Mouse (Mus musculus): Measurements from ENCODE around the gene Med18.
"Not testable (repeated sequence)": the region's sequence is repeated elsewhere in the genome, so short reads cannot be mapped to it uniquely, and the experiment has no call there.

Gene Med18

GRCm38 (mm10) chr4:132421556-132421922 lies 42.2 kb downstream of the Med18 start:
- DNase-seq (ENCODE audit: low spot score): peak; percentile 50

- DNase-seq (ENCODE audit: low spot score): no peak
Observed at GRCm38 (mm10) chr4:132420471-132420870, 43.2 kb downstream of the Med18 start.

GRCm38 (mm10) chr4:132415966-132416365 lies 47.8 kb downstream of the Med18 start:
- no peak for DNase-seq (ENCODE audit: low spot score)

GRCm38 (mm10) chr4:132413257-132413656 lies 50.5 kb downstream of the Med18 start:
- not testable (repeated sequence) for DNase-seq (ENCODE audit: low spot score)

GRCm38 (mm10) chr4:132411322-132412094 lies 52.2 kb downstream of the Med18 start:
- DNase-seq (ENCODE audit: low spot score): peak; percentile 64

- no peak for DNase-seq (ENCODE audit: low spot score)
Observed at GRCm38 (mm10) chr4:132409587-132410229, 54.0 kb downstream of the Med18 start.
